Mouse (Mus musculus) liver, postnatal 0 days (tissue): ENCODE measurements around the gene Elovl5.

Source experiments
- CTCF ChIP-seq: sonication (generic); IDR thresholded peaks from 2 replicates; pipeline ENCODE4 v1.5.1; 2016; ENCODE audit warnings: antibody characterized with exemption, low read depth
- EP300 ChIP-seq: IDR thresholded peaks from 2 replicates; pipeline ENCODE4 v1.6.1; 2016; ENCODE audit warnings: antibody characterized with exemption, low read depth, mild to moderate bottlenecking

DNA sequence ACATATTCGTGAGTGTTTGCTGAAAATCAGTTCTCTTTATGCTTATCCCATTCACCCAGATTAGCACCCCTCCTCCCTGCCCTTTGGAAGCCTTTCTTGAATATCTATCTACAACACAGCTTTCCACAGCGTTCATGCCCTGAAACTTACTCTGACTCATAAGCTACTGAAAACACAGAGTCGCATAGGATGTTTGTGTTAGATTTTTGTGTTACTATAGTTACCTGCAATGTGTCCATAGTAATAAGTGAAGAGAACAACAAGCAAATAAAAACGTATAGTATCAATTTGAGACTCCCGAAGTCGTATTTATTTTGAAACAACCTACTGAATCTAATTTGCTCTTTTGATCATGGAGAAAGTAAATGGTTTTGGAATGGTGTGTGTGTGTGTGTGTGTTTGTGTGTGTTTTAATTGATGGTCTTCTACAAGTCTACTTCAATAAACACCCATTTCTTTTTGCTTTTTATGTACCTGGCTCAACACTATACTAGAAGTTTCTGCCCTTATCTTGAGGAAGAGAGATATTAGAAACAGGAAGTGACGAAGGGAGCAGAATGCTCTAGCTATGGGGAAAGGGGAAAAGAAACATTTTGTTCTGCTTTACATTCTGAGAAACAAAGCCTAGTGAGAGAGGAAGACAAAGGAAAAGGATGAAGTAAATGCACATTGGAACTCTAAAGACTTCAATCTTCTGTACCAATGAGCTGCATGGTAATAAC lies 5.5 kb upstream of the Elovl5 start:
- TF ChIP-seq EP300 (peak; percentile 68; the same call in 1 of the 2 replicates), CTCF (no peak)
